Mouse (Mus musculus): ENCODE measurements around the gene Cenpv. TPM values are rescaled to one million over a fixed set of nuclear protein-coding genes. Genes with fewer than 3 reads are reported as not detected.
A peak's percentile ranks its signal among the peaks of the same experiment; 100 is the strongest.

Gene Cenpv
- total and polyA plus RNA-seq, 3 experiments, result 149 to 2,878 (median 178) TPM

DNA sequence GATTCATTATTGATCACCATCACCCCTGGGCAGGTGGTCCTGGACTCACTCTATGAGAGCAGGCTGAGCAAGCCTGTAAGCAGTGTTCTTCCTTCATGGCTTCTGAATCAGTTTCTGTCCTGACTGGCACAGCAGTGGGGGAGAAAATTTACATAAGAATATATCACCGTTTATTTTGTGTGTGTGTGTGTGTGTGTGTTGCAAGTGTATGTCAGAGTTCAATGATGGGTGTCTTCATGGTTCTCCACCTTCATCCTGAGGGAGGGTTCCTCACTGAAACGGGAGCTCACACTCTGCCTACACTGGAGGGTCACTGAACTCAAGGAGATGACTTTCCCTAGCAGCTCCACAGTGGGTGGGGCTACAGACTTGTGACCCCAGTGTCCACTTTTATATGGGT is 1.9 kb upstream of the Cenpv start:
- Histone ChIP-seq H3K4me3 (ENCODE audit: control insufficient read depth in 1 of 2, insufficient read depth in 1 of 2, low read depth in 2 of 2, low read length in 2 of 2) (no peak overlapping the region), H3K9me3 (replicated peaks; ENCODE audit: insufficient read depth, low read length) (no peaks in the 10 kb centered on the region), H3K27me3 (ENCODE audit: control insufficient read depth in 1 of 2, insufficient read depth in 2 of 2, low read length in 2 of 2) (no peaks in the 10 kb centered on the region), H3K36me3 (ENCODE audit: control insufficient read depth in 1 of 2, insufficient read depth in 2 of 2, low read length in 2 of 2) (peaks cover 1 to 18% of the 10 kb centered on the region in 2 experiments; a peak in 2 of 4 replicates), H3K9ac (ENCODE audit: control insufficient read depth, low read depth, low read length, poor library complexity, severe bottlenecking) (no peak overlapping the region), H3K4me1 (ENCODE audit: control insufficient read depth in 1 of 2, insufficient read depth in 2 of 2, low read length in 2 of 2) (peaks cover 6 to 10% of the 10 kb centered on the region in 2 experiments), H3K79me2 (ENCODE audit: control insufficient read depth, insufficient read depth, low read length, poor library complexity) (peaks cover 28% of the 10 kb centered on the region), H3K27ac (ENCODE audit: control insufficient read depth, low read depth, low read length) (no peak overlapping the region)
- no peak for TF ChIP-seq NRF1 (IDR thresholded peaks at IDR 0.05; ENCODE audit: insufficient read depth, low read depth, low read length, poor library complexity, severe bottlenecking)
- TF ChIP-seq CHD1 (IDR thresholded peaks at IDR 0.05; ENCODE audit: low read depth, low read length), result no peak
- no peak for TF ChIP-seq MAFK (IDR thresholded peaks at IDR 0.05; ENCODE audit: borderline replicate concordance, low read depth, low read length)
- TF ChIP-seq RAD21 (IDR thresholded peaks at IDR 0.05; ENCODE audit: low read depth, low read length), result no peak
- TF ChIP-seq KAT2A (conservative IDR thresholded peaks at IDR 0.05; ENCODE audit: low read depth, low read length), result no peak
- TF ChIP-seq CHD2 (IDR thresholded peaks at IDR 0.05; ENCODE audit: low read length), result no peak
- no peak for TF ChIP-seq HCFC1 (IDR thresholded peaks at IDR 0.05; ENCODE audit: low read depth, low read length)
- no peak for TF ChIP-seq BHLHE40 (IDR thresholded peaks at IDR 0.05; ENCODE audit: borderline replicate concordance, low read depth, low read length)
- no peak for TF ChIP-seq MYC (IDR thresholded peaks at IDR 0.05; ENCODE audit: low read depth, low read length)
- TF ChIP-seq SMC3 (IDR thresholded peaks at IDR 0.05; ENCODE audit: low read depth, low read length), result no peak
- TF ChIP-seq POLR2AphosphoS5 (IDR thresholded peaks at IDR 0.05; ENCODE audit: borderline replicate concordance, low read depth, low read length), result no peak
- no peak for TF ChIP-seq MAX (IDR thresholded peaks at IDR 0.05; ENCODE audit: low read length)
- no peak for TF ChIP-seq GATA1 (IDR thresholded peaks at IDR 0.05; ENCODE audit: low read depth, low read length)
- TF ChIP-seq GABPA (IDR thresholded peaks at IDR 0.05; ENCODE audit: low read depth, low read length), result no peak
- no peak for TF ChIP-seq NELFE (IDR thresholded peaks at IDR 0.05; ENCODE audit: low read depth, low read length)
- TF ChIP-seq TCF12 (IDR thresholded peaks at IDR 0.05; ENCODE audit: low read depth, low read length), result no peak
- TF ChIP-seq ZKSCAN1 (IDR thresholded peaks at IDR 0.05; ENCODE audit: low read depth, low read length), result no peak
- no peak for DNase-seq (ENCODE audit: low read depth, low spot score)

DNA sequence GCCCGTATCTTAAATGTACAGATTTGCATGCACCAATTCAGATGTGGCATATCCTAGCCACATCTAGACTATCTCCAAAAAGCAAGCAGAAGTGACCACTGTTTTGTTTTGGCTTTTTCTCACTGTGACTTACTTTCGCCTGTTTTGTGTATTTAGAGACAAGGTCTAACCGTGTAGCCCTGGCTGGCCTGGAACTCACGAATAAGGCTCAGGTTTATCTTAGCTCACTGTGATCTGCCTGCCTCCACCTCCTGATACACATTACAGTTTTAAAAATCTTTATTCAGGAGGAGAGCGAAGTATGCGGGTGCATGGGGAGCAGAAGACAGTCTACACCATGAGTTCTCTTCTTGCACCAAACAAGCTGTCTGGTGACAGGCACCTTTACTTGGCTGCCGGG is 1.1 kb upstream of the Cenpv start:
- Histone ChIP-seq H3K9ac (ENCODE audit: control insufficient read depth, low read depth, low read length, poor library complexity, severe bottlenecking) (no peak overlapping the region), H3K27me3 (ENCODE audit: control insufficient read depth in 1 of 2, insufficient read depth in 2 of 2, low read length in 2 of 2) (no peaks in the 10 kb centered on the region)

More for the DNA sequence above, 1.1 kb upstream of the Cenpv start:
- TF ChIP-seq MAZ (IDR thresholded peaks at IDR 0.05; ENCODE audit: low read depth, low read length) (no peak), MYB (IDR thresholded peaks at IDR 0.05; ENCODE audit: low read depth, low read length) (no peak), MAFK (IDR thresholded peaks at IDR 0.05; ENCODE audit: borderline replicate concordance, low read depth, low read length) (no peak), E2F4 (IDR thresholded peaks at IDR 0.05; ENCODE audit: borderline replicate concordance, low read depth, low read length) (no peak), BHLHE40 (IDR thresholded peaks at IDR 0.05; ENCODE audit: borderline replicate concordance, low read depth, low read length) (no peak), RCOR1 (IDR thresholded peaks at IDR 0.05; ENCODE audit: low read depth, low read length) (no peak), ELF1 (IDR thresholded peaks at IDR 0.05; ENCODE audit: low read depth, low read length) (no peak), EP300 (IDR thresholded peaks at IDR 0.05; ENCODE audit: low read depth in 1 of 2, low read length in 2 of 2) (no peak), JUND (IDR thresholded peaks at IDR 0.05; ENCODE audit: low read depth, low read length) (no peak), CHD1 (IDR thresholded peaks at IDR 0.05; ENCODE audit: low read depth, low read length) (no peak), POLR2AphosphoS2 (IDR thresholded peaks at IDR 0.05; ENCODE audit: low read length) (no peak)
- Histone ChIP-seq H3K9me3 (replicated peaks; ENCODE audit: insufficient read depth, low read length) (no peaks in the 10 kb centered on the region), H3K4me3 (ENCODE audit: control insufficient read depth in 1 of 2, insufficient read depth in 1 of 2, low read depth in 2 of 2, low read length in 2 of 2) (no peak overlapping the region), H3K4me1 (ENCODE audit: control insufficient read depth in 1 of 2, insufficient read depth in 2 of 2, low read length in 2 of 2) (peaks cover 6 to 10% of the 10 kb centered on the region in 2 experiments), H3K36me3 (ENCODE audit: control insufficient read depth in 1 of 2, insufficient read depth in 2 of 2, low read length in 2 of 2) (peaks cover 2 to 18% of the 10 kb centered on the region in 2 experiments; a peak in 3 of 4 replicates), H3K79me2 (ENCODE audit: control insufficient read depth, insufficient read depth, low read length, poor library complexity) (peaks cover 28% of the 10 kb centered on the region), H3K27ac (ENCODE audit: control insufficient read depth, low read depth, low read length) (no peak overlapping the region)
- peak; percentile 39 for DNase-seq (ENCODE audit: low read depth, low spot score)

Measured in MEL (cell line).